Mouse (Mus musculus) gastrocnemius, adult 2 months (tissue): Measurements from ENCODE around the gene Rbfox1. TPM values are rescaled to one million over a fixed set of nuclear protein-coding genes. Genes with fewer than 3 reads are reported as not detected.

Source experiments
- DNase-seq: peaks from one replicate; pipeline ENCODE4 v3.0.0; 2022
- H3K27ac ChIP-seq: fragments of 200-600 bp; 2 replicates; pipeline ENCODE4 v1.8.1; 2022; ENCODE audit warnings: mild to moderate bottlenecking
- H3K4me3 ChIP-seq: fragments of 200-600 bp; 2 replicates; pipeline ENCODE4 v1.8.1; 2022; ENCODE audit warnings: mild to moderate bottlenecking, moderate library complexity
- CTCF ChIP-seq: fragments of 200-600 bp; IDR thresholded peaks from 2 replicates; pipeline ENCODE4 v1.8.1; 2022; ENCODE audit warnings: antibody characterized with exemption, mild to moderate bottlenecking, moderate library complexity
- intact Hi-C: fragments of 180-260 bp; cut with DNase I; formaldehyde crosslinking; loops from one replicate; pipeline ENCODE4 v1.15.1; 2025
- total RNA-seq, 2 experiments: library from RNA; stranded (reverse); gene quantifications; 2 replicates each; pipeline ENCODE4 v1.2.3; 2021

The Rbfox1 gene
- total RNA-seq, 2 experiments from 2014 or later = 194 to 277 TPM

DNA sequence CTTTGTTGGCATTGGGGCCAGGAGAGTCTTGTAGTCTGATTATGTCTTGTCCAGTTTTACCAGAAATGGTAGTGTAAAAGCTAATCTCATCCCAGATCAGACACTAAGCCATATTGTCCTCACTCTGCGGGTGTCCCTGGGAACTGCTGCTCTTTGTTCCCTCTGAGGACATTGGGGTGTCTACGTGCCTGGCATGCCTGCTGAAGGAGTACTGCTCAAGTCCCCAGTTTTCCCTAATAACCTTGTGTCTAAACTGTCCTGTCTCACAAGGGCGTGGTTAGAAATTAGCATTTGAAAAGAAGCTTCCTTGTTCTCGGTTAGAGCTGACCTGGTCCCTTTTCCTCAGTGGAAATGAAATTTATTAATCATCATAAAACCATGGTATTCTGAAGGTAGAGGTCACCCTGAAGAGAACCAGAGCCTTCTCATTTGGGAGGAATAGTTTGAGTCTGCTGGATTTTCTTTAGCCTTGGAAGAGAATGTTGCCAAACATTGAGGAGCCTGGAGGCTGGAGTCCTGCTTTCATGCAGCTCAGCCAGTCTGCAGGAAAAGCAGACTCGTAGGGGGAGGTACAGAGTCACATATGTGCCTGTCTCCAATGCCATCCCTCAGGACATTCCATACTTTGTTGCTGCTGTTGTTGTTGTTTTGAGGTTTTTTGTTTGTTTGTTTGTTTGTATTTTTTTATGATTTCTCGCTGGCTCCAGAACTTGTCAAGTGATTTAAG lies 1519.8 kb downstream of the Rbfox1 start:
- Histone ChIP-seq H3K4me3 (no peak overlapping the region), H3K27ac (no peak overlapping the region)
- intact Hi-C loops = no loop called here
- no peak for DNase-seq
- TF ChIP-seq CTCF = no peak

- H3K27ac ChIP-seq = no peak overlapping the region
- H3K4me3 ChIP-seq = no peak overlapping the region
- DNase-seq = no peak
- intact Hi-C loops = no loop called here
- no peak for TF ChIP-seq CTCF
Observed at GRCm38 (mm10) chr16:7407862-7408640, 1522.9 kb downstream of the Rbfox1 start.

GRCm38 (mm10) chr16:7419655-7420281 lies 1534.6 kb downstream of the Rbfox1 start:
- Histone ChIP-seq H3K4me3 (peak overlapping the region; percentile 54), H3K27ac (peak overlapping the region; percentile 38; the same call in 1 of the 2 replicates)
- peak; percentile 31 for DNase-seq
- intact Hi-C loops = no loop called here
- no peak for TF ChIP-seq CTCF

DNA sequence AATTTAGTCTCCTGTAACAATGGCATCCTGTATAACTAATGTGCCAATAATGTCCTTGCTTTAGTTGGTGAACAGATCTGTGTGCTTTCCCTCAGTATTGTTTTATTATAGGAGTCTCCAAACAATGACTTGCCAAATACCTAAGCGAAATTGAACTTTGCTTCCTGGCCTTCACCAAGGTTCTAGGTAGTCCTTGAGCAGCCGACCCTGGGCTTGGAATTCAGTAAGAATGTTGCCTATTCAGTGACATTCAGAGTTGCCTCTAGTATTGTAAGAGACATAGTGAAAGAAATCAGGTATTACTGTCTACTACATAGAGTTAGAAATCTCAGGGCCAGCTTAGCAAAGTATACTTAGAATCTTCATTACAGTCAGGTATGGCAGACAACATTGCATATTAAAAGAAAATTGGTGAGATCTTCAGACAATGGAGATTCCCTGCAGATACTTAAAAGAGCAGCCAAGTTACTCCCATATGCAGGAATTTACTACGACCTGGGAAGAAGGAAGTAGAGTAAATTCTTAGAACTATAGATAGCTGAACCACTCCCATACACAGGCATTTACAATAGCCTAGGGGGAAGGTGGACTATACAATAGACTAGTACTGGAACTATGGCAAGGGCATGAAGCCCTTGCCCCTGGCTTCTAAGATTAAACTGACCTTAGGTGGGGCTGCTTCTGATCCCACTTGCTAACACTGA lies 1540.4 kb downstream of the Rbfox1 start:
- TF ChIP-seq CTCF = no peak
- Histone ChIP-seq H3K27ac (no peak overlapping the region), H3K4me3 (no peak overlapping the region)
- DNase-seq = no peak
- intact Hi-C loops = no loop called here

- H3K27ac ChIP-seq = no peak overlapping the region
- no peak overlapping the region for H3K4me3 ChIP-seq
- no peak for DNase-seq
- TF ChIP-seq CTCF = no peak
- intact Hi-C loops = no loop called here
Observed at GRCm38 (mm10) chr16:7433296-7433695, 1548.1 kb downstream of the Rbfox1 start.

DNA sequence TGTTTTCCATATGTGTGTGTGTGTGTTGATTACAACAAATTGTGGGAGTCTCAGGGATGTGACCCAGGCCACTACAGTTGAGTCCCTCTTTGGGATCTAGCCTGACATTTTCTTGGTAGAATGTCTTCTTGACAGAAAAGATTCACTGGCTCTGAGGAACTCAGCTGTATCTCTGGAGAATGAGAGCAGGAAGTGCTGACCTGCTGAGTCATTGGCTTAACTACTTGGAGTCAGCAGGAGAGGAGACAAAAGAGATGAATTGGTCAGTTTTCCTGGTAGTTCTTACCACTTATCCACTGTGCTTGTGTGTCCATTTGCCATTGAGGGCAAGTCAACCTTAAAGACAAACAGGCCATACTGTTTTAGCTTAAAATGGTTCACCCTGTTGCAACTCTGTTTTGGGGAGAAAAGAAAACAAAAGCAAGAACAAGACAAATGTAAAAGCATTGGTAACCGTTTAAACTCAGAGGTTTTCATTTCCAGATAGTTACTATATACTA lies 1561.7 kb downstream of the Rbfox1 start:
- intact Hi-C loops = no loop called here
- no peak for DNase-seq

DNA sequence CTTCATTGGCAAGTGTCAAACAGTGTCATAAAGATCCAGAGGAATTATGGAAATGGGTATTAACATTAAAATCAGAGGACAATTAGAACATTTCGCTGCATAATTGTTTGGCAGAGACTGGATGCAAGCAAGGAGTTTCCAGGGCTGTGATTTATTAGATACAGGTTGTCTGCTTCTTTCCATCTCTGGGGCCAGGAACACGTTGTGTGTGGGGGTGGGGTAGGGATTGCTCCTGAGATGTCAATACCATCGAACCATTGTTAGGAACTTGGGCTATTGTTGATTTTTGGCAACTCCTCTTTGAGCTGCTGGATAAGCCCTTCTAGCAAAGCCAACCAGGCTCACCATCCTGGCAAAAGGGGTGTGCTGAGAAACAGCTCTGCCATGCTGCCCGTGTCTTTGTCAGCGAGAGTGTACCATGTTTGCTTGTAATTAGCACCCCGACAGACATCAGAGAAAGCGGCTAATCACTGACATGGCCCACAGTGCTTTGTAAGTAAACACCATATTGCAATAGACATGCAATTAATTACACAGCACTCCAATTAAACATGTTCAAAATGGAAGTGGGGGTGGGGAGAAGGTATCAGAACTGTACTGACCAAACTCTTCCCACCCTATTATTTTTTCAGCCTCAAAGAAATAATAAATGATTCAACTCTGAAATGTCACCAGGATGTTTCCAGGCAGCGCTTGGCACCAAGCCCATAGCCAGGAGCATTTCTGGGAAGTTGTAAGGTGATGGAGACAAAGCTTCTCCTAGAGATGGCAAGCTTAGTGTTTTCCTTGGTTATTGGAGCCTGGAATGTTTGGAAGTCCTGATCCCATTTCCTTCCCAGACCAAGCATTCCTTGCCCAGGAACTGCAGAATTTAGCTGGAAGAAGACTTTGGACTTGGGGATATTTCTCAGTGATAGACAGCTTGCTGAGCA lies 1562.8 kb downstream of the Rbfox1 start:
- no peak for DNase-seq
- TF ChIP-seq CTCF = no peak

More for the DNA sequence above, 1561.7 kb downstream of the Rbfox1 start:
- H3K27ac ChIP-seq = no peak overlapping the region
- no peak overlapping the region for H3K4me3 ChIP-seq
- no peak for TF ChIP-seq CTCF

DNA sequence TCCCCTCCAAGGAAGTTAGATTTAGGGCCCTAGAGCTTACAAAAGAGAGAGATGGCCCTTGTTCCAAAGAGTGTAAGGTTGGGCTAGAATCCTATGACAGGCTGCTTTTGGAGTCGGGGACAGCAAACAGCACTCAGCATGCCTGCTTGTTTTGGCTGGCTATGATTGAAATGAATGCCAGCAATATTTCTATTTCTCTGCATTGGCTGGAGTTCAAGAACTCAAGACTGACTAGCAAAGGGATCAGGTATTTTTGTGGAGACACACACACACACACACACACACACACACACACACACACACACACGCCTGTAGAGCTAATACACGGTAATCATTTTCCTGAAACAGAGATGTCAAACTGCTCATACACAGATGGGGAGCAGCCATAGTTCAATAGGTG lies 1566.0 kb downstream of the Rbfox1 start:
- intact Hi-C loops = no loop called here
- H3K27ac ChIP-seq = no peak overlapping the region
- H3K4me3 ChIP-seq = no peak overlapping the region
- TF ChIP-seq CTCF = no peak
- DNase-seq = no peak

More for the DNA sequence above, 1562.8 kb downstream of the Rbfox1 start:
- Histone ChIP-seq H3K27ac (no peak overlapping the region), H3K4me3 (no peak overlapping the region)
- intact Hi-C loops = no loop called here

DNA sequence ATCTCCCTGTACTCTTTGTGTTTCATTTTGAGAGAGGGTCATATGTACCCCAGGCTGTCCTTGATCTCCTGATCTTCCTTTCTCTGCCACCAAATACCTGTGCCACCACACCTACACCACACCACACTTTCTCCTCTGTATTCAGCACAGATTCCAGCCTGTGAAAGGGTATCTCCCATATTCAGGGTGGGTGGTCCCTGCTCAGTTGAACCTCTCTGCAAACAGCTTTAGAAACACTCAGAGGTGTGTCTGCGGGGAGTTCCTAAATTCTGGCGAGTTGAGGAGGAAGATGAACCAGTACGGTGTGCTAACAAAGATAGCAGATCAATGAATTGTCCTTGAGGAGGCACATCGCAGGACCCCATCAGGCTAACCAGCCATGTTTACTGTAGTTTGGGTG lies 1572.4 kb downstream of the Rbfox1 start:
- Histone ChIP-seq H3K4me3 (no peak overlapping the region), H3K27ac (no peak overlapping the region)
- no peak for TF ChIP-seq CTCF
- intact Hi-C loops = no loop called here
- DNase-seq = no peak
